In the genomic region with DNA sequence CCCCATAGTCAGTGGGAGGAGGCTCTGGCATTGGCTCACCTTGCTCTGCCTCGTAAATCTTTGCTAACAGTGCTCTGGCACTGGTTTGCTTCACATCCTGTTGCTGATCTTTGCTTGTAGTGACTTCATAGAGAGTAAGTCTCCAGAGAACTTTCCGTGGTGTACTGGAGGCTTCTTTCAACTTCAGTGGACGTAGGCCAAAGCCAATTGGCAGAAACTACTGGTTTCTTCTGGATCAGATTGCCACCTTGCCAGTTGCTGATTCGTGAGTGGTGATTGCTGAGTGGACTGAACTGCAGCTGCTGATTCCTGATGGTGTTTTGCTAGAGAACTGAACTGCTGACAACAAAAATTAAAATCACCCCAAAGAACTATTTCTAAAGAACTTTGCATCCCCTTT, we compare ENCODE assay signal across 25 mouse cellular contexts. TPM values are rescaled to one million over a fixed set of nuclear protein-coding genes. Genes with fewer than 3 reads are reported as not detected.
A peak's percentile ranks its signal among the peaks of the same experiment; 100 is the strongest.
DNase-seq lines count a peak whose midpoint lies in the region; ATAC-seq lines count a peak whose summit lies in the region.
"Had no signal": no experiment of that assay in that cellular context is flagged by ENCODE, and none has a peak within 500 bp of the region (broad histone marks: within the 10 kb centered on the region; RNA-seq: fewer than 3 reads in every experiment).

No protein-coding gene starts in this region.

- no peaks in the 10 kb centered on the region for H3K4me1 ChIP-seq in heart, embryonic 11.5 days (ENCODE audit: control insufficient read depth, insufficient read depth, low read length)
- H3K4me1 ChIP-seq: embryonic facial prominence, embryonic 13.5 days; forebrain, embryonic 12.5 days; heart, embryonic 12.5 days; hindbrain, embryonic 10.5 days; intestine, embryonic 15.5 days had no signal

- no peaks in the 10 kb centered on the region for H3K9me3 ChIP-seq in heart, embryonic 11.5 days (replicated peaks; ENCODE audit: control insufficient read depth, low read length)
- H3K9me3 ChIP-seq: embryonic facial prominence, embryonic 13.5 days; forebrain, embryonic 12.5 days; G1E; intestine, embryonic 15.5 days had no signal

- no peak overlapping the region for H3K4me3 ChIP-seq in heart, embryonic 11.5 days (ENCODE audit: low read depth, low read length)
- H3K4me3 ChIP-seq: embryonic facial prominence, embryonic 13.5 days; forebrain, embryonic 12.5 days; heart, adult 2 months; heart, embryonic 12.5 days; hindbrain, embryonic 10.5 days; intestine, embryonic 15.5 days had no signal

- H3K9ac ChIP-seq in heart, embryonic 11.5 days (ENCODE audit: low read depth, low read length) = no peak overlapping the region
- H3K9ac ChIP-seq: embryonic facial prominence, embryonic 13.5 days; forebrain, embryonic 12.5 days; heart, embryonic 12.5 days; hindbrain, embryonic 14.5 days; intestine, embryonic 15.5 days had no signal

- H3K27me3 ChIP-seq in heart, embryonic 11.5 days (ENCODE audit: control insufficient read depth, insufficient read depth, low read length) = no peaks in the 10 kb centered on the region
- H3K27me3 ChIP-seq: embryonic facial prominence, embryonic 13.5 days; forebrain, embryonic 12.5 days; heart, embryonic 12.5 days; intestine, embryonic 15.5 days had no signal

- 72% methylated on average over 4 of the region's 4 CpGs for whole genome bisulfite sequencing in heart, embryonic 11.5 days (ENCODE audit: insufficient replicate concordance)

- no peak for ATAC-seq in heart, embryonic 11.5 days (replicated peaks; ENCODE audit: insufficient number of reproducible peaks, low FRiP score, low TSS enrichment)
- ATAC-seq: activated CD4-positive, CD25-positive, alpha-beta regulatory T cell, adult 4 months; CD4-positive, CD25-positive, alpha-beta regulatory T cell, adult 4 months; forebrain, embryonic 16.5 days; intestine, embryonic 15.5 days; Patski had no signal

- H3K36me3 ChIP-seq in heart, embryonic 11.5 days (ENCODE audit: control insufficient read depth, insufficient read depth, low read length) = no peaks in the 10 kb centered on the region
- H3K36me3 ChIP-seq: embryonic facial prominence, embryonic 13.5 days; forebrain, embryonic 12.5 days; G1E; heart, embryonic 12.5 days; hindbrain, embryonic 10.5 days; intestine, embryonic 15.5 days had no signal

- no peak overlapping the region for H3K4me2 ChIP-seq in heart, embryonic 11.5 days
- H3K4me2 ChIP-seq: embryonic facial prominence, embryonic 13.5 days; forebrain, embryonic 12.5 days; heart, embryonic 12.5 days; hindbrain, embryonic 14.5 days; intestine, embryonic 15.5 days had no signal

- peak; percentile 86 for DNase-seq in heart, adult 11 months
- peak; percentile 67 for DNase-seq in NIH3T3 (ENCODE audit: low read depth)
- DNase-seq in gastrocnemius, postnatal 10 days = peak; percentile 11
- DNase-seq in skeletal muscle tissue, adult 2 months (ENCODE audit: low read depth, low spot score) = peak; percentile 63
- no peak for DNase-seq in cerebellum, postnatal 25 days
- no peak for DNase-seq in thymus, postnatal 36 days
- DNase-seq: adrenal gland, adult 2 months; B cell, adult 2 months; cerebellum, adult 11 months; cerebellum, adult 8-10 months; cerebellum, postnatal 36 days; kidney, adult 18-20 months had no signal

- H3K27ac ChIP-seq in heart, embryonic 11.5 days (ENCODE audit: low read depth, low read length) = no peak overlapping the region
- H3K27ac ChIP-seq: embryonic facial prominence, embryonic 13.5 days; forebrain, embryonic 12.5 days; heart, adult 2 months; hindbrain, embryonic 10.5 days; hindbrain, embryonic 14.5 days; intestine, embryonic 15.5 days had no signal

RNA-seq across cellular contexts. Expression of gene Ugp2, which starts 15.8 kb away (rescaled TPM):
- polyA plus RNA-seq in heart, embryonic 11.5 days (2014; fragmentation: Nextera tagmentation; extraction: Ambion mirVana) = 183 and 212 TPM in 2 replicates
- 100 to 1,000 TPM; 290 to 306 TPM for total RNA-seq in gastrocnemius, postnatal 10 days (2021)

Comparison
In these comparisons a context has a peak if more than half of its experiments do, and no peak if none do; other contexts are left out.
1. DNase-seq: peak in heart, adult 11 months (single experiment), NIH3T3 (single experiment), gastrocnemius, postnatal 10 days (single experiment) and skeletal muscle tissue, adult 2 months (single experiment); none in cerebellum, postnatal 25 days (0 of 2) and thymus, postnatal 36 days (0 of 2).